Mouse (Mus musculus) adrenal gland, postnatal 4 days (tissue): Measurements from ENCODE around the gene Tmco4. TPM values are rescaled to one million over a fixed set of nuclear protein-coding genes. Genes with fewer than 3 reads are reported as not detected.

ENCODE experiments used
- DNase-seq, 2 experiments: peaks; one replicate each; pipeline ENCODE4 v3.0.0; 2021 to 2022; ENCODE audit warnings: low spot score in 2 of 2, mixed read lengths in 2 of 2
- total RNA-seq, 2 experiments: library from RNA; stranded (reverse); gene quantifications; 2 replicates each; pipeline ENCODE4 v1.2.3; 2021

Gene Tmco4
- total RNA-seq, 2 experiments from 2014 or later: 16.4 to 20.8 TPM

- DNase-seq: no peak
These were observed 82.6 kb downstream of the Tmco4 start for GRCm38 (mm10) chr4:139055336-139055735.

GRCm38 (mm10) chr4:139055744-139056143 lies 83.1 kb downstream of the Tmco4 start:
- no peak for DNase-seq

- DNase-seq: no peak
These were observed 84.6 kb downstream of the Tmco4 start for GRCm38 (mm10) chr4:139057291-139057690.

- no peak for DNase-seq
These were observed 85.3 kb downstream of the Tmco4 start for GRCm38 (mm10) chr4:139058029-139058428.

- DNase-seq: peak in 1 of 2 experiments; percentile 58
These were observed 86.9 kb downstream of the Tmco4 start for GRCm38 (mm10) chr4:139059569-139059968.

- no peak for DNase-seq
These were observed 92.1 kb downstream of the Tmco4 start for GRCm38 (mm10) chr4:139064831-139065230.

GRCm38 (mm10) chr4:139068287-139068686 lies 95.6 kb downstream of the Tmco4 start:
- no peak for DNase-seq

- no peak for DNase-seq
These were observed 101.4 kb downstream of the Tmco4 start for GRCm38 (mm10) chr4:139074060-139074459.

- no peak for DNase-seq
These were observed 102.5 kb downstream of the Tmco4 start, which contains the start of gene Htr6 for GRCm38 (mm10) chr4:139075041-139075711. Htr6 (minus strand) TSS chr4:139075570.

GRCm38 (mm10) chr4:139075915-139076314 lies 103.2 kb downstream of the Tmco4 start:
- DNase-seq: no peak

GRCm38 (mm10) chr4:139078313-139078712 lies 105.6 kb downstream of the Tmco4 start:
- no peak for DNase-seq

GRCm38 (mm10) chr4:139078726-139079125 lies 106.0 kb downstream of the Tmco4 start:
- DNase-seq: no peak

GRCm38 (mm10) chr4:139079439-139079838 lies 106.8 kb downstream of the Tmco4 start:
- DNase-seq: no peak

- DNase-seq: no peak
These were observed 107.6 kb downstream of the Tmco4 start for GRCm38 (mm10) chr4:139080259-139080658.

- no peak for DNase-seq
These were observed 108.7 kb downstream of the Tmco4 start for GRCm38 (mm10) chr4:139081270-139081931.

GRCm38 (mm10) chr4:139082790-139083564 lies 110.3 kb downstream of the Tmco4 start:
- DNase-seq: no peak

- DNase-seq: no peak
These were observed 112.6 kb downstream of the Tmco4 start for GRCm38 (mm10) chr4:139085337-139085736.

- DNase-seq: peak; percentile 47 to 81
These were observed 113.3 kb downstream of the Tmco4 start for GRCm38 (mm10) chr4:139086037-139086436.

GRCm38 (mm10) chr4:139086984-139087383 lies 114.3 kb downstream of the Tmco4 start:
- DNase-seq: no peak

GRCm38 (mm10) chr4:139088982-139089671 lies 116.4 kb downstream of the Tmco4 start:
- DNase-seq: no peak

GRCm38 (mm10) chr4:139090303-139090940 lies 117.7 kb downstream of the Tmco4 start:
- no peak for DNase-seq
